Mouse (Mus musculus): Measurements from ENCODE around the gene Rnf216. TPM values are rescaled to one million over a fixed set of nuclear protein-coding genes. Genes with fewer than 3 reads are reported as not detected.

The Rnf216 gene
- polyA plus RNA-seq, 1 experiment from 2014 or later: 46.9 TPM

DNA sequence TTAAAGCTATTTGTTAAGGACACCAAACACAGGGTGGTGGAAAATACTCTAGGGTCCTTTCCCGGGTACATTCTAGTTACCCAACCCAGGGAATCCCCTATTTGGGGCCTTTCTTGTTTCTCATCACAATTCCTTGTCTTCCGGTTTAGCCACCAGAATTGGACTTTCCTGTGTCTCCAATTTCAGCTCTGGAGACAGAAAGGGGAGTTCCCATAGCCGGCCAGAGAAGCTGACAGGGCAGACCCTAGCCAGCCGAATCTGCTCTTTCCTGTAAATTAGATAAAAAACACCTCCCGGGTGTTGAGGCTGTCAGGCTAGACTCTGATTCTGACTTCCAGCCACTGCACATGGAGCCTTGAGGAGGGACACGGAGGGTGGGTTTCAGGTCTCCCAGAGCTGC is 163.2 kb downstream of the Rnf216 start:
- no peaks in the 10 kb centered on the region for H3K9me3 ChIP-seq (replicated peaks)
- H3K4me2 ChIP-seq: 0 out of 2 replicates have a peak overlapping the region, but pooled peaks have one; percentile 14
- no peaks in the 10 kb centered on the region for H3K36me3 ChIP-seq
- WGBS: 13% methylated on average over 6 of the region's 6 CpGs
- H3K4me1 ChIP-seq: peaks cover 14% of the 10 kb centered on the region
- peak overlapping the region; percentile 62 for H3K27ac ChIP-seq
- H3K4me3 ChIP-seq (replicated peaks): no peak overlapping the region
- no peak overlapping the region for H3K9ac ChIP-seq
- no peak for ATAC-seq (replicated peaks; ENCODE audit: low FRiP score)
- H3K27me3 ChIP-seq: no peaks in the 10 kb centered on the region

DNA sequence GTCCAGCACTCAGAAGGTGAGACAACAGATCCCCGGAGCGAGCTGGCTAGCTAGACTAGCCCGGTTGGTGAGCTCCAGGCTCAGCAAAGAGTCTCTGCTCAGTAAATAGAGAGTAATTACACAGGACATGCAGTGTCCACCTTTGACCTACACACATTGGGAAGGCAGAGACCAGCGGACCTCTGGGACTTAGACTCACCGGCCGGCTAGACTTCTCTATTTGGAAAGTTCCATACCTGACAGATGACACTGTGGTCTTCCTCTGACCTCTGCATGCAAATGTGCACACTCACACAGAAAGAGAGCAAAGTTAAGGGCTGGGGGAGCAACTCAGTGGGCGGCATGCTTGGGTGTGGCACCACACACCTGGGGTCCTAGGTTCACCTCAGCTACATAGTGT is 165.3 kb downstream of the Rnf216 start:
- H3K27me3 ChIP-seq: no peaks in the 10 kb centered on the region
- H3K4me1 ChIP-seq: peaks cover 14% of the 10 kb centered on the region
- H3K4me3 ChIP-seq (replicated peaks): no peak overlapping the region
- ATAC-seq (replicated peaks; ENCODE audit: low FRiP score): no peak
- H3K9me3 ChIP-seq (replicated peaks): no peaks in the 10 kb centered on the region
- WGBS: 70% methylated on average over 7 of the region's 7 CpGs
- H3K36me3 ChIP-seq: no peaks in the 10 kb centered on the region
- no peak overlapping the region for H3K9ac ChIP-seq
- no peak overlapping the region for H3K4me2 ChIP-seq
- no peak overlapping the region for H3K27ac ChIP-seq

DNA sequence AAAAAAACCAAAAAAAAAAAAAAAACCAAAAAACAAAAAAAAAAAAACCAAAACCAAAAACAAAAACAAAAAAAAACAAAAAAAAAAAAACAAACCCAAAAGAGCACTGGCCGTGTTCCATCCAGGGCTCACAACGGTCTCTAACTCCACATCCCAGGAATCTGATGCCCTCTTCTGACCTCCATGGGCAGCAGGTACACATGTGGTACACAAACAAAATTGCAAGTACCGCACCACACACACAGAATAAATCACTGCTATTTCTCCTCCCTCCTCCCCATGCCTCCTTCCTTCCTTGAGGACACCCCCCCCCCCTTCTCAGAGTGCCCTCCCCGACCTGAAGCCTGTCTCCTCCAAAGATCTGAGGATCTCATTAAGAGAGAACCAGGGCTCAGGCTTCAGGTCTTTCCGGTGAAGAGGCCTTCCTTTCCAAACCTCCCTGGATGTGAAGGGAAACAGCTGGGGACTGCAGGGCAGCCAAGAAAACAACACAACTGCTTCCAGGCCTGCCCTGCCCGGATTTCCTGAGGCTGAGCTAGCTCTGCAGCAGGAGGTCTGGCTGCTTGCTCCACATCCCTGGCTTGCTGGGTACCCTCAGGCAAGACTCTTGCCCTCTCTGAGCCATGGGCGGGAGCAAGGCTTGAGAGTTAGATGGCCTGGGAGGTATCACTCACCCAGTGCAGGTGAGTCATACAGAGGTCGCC is 167.7 kb downstream of the Rnf216 start:
- H3K9ac ChIP-seq: no peak overlapping the region
- H3K27me3 ChIP-seq: no peaks in the 10 kb centered on the region
- peak; percentile 80 for ATAC-seq (replicated peaks; ENCODE audit: low FRiP score)
- H3K4me2 ChIP-seq: no peak overlapping the region
- H3K36me3 ChIP-seq: no peaks in the 10 kb centered on the region
- peak overlapping the region; percentile 75 for H3K27ac ChIP-seq
- no peak overlapping the region for H3K4me3 ChIP-seq (replicated peaks)
- H3K4me1 ChIP-seq: peaks cover 14% of the 10 kb centered on the region
- no peaks in the 10 kb centered on the region for H3K9me3 ChIP-seq (replicated peaks)
- 30% methylated on average over 8 of the region's 8 CpGs for WGBS

Small RNA genes within 50 kb of the gene (microRNA-seq; reads per million reads assigned to microRNA genes)
- not detected for gene Gm44405

Other genes starting within 250 kb of the Rnf216 start
- 16.7 and 17.8 TPM in 2 replicates for gene Fbxl18, start 217.6 kb downstream of the Rnf216 start, polyA plus RNA-seq (2015; fragmentation: Nextera tagmentation; extraction: Ambion mirVana)
- 14,718 and 15,443 TPM in 2 replicates for gene Actb, start 206.2 kb downstream of the Rnf216 start, polyA plus RNA-seq (2015; fragmentation: Nextera tagmentation; extraction: Ambion mirVana)
- 320 and 348 TPM in 2 replicates for gene Fscn1, start 152.7 kb downstream of the Rnf216 start, polyA plus RNA-seq (2015; fragmentation: Nextera tagmentation; extraction: Ambion mirVana)
- 0.04 TPM in 1 of 2 replicates, not detected in the other for gene Olfr718-ps1, start 34.6 kb upstream of the Rnf216 start, polyA plus RNA-seq (2015; fragmentation: Nextera tagmentation; extraction: Ambion mirVana)
- 12.8 and 16.8 TPM in 2 replicates for gene Rbak, start 67.8 kb upstream of the Rnf216 start, polyA plus RNA-seq (2015; fragmentation: Nextera tagmentation; extraction: Ambion mirVana)
- not detected in 2 replicates for gene Spdye4b, start 68.0 kb upstream of the Rnf216 start, polyA plus RNA-seq (2015; fragmentation: Nextera tagmentation; extraction: Ambion mirVana)
- gene Spdye4a, start 113.9 kb upstream of the Rnf216 start, polyA plus RNA-seq (2015; fragmentation: Nextera tagmentation; extraction: Ambion mirVana): not detected in 2 replicates
- gene Zfp12, start 122.2 kb upstream of the Rnf216 start, polyA plus RNA-seq (2015; fragmentation: Nextera tagmentation; extraction: Ambion mirVana): 15.6 and 17.0 TPM in 2 replicates
- 3.2 and 3.3 TPM in 2 replicates for gene Zfp316, start 157.0 kb upstream of the Rnf216 start, polyA plus RNA-seq (2015; fragmentation: Nextera tagmentation; extraction: Ambion mirVana)
- gene Zfp853, start 180.6 kb upstream of the Rnf216 start, polyA plus RNA-seq (2015; fragmentation: Nextera tagmentation; extraction: Ambion mirVana): 0.08 TPM in 2 replicates
- 39.9 and 43.6 TPM in 2 replicates for gene E130309D02Rik, start 202.4 kb upstream of the Rnf216 start, polyA plus RNA-seq (2015; fragmentation: Nextera tagmentation; extraction: Ambion mirVana)
- 74.3 and 76.4 TPM in 2 replicates for gene Zdhhc4, start 216.3 kb upstream of the Rnf216 start, polyA plus RNA-seq (2015; fragmentation: Nextera tagmentation; extraction: Ambion mirVana)
- gene Grid2ip, start 244.3 kb upstream of the Rnf216 start, polyA plus RNA-seq (2015; fragmentation: Nextera tagmentation; extraction: Ambion mirVana): 0.14 TPM in 1 of 2 replicates, not detected in the other

Measured in kidney, embryonic 15.5 days (tissue).